Mouse (Mus musculus) lung, postnatal 0 days (tissue): Measurements from ENCODE around the gene Usp48.

Experiments
- CTCF ChIP-seq: IDR thresholded peaks from 2 replicates; pipeline ENCODE4 v1.5.1; 2016; ENCODE audit warnings: antibody characterized with exemption, mild to moderate bottlenecking
- EP300 ChIP-seq: IDR thresholded peaks from 2 replicates; pipeline ENCODE4 v1.6.1; 2016; ENCODE audit warnings: antibody characterized with exemption, mild to moderate bottlenecking, control low read depth

- TF ChIP-seq EP300 (no peak), CTCF (no peak)
Observed at GRCm38 (mm10) chr4:137598577-137598976, 5.0 kb downstream of the Usp48 start.
